Mouse (Mus musculus) urinary bladder, adult 2 months (tissue): ENCODE data around the gene Rundc1. TPM values are rescaled to one million over a fixed set of nuclear protein-coding genes. Genes with fewer than 3 reads are reported as not detected.
"Not testable (repeated sequence)": the region's sequence is repeated elsewhere in the genome, so short reads cannot be mapped to it uniquely, and the experiment has no call there.

Experiments used
- DNase-seq: peaks from one replicate; pipeline ENCODE4 v3.0.0; 2022; ENCODE audit warnings: low spot score
- polyA plus RNA-seq: library from polyadenylated mRNA; depleted of rRNA; stranded (reverse); fragments of >200 nt; gene quantifications from 2 replicates; pipeline ENCODE4 v1.2.3, GENCODE M21; 2012

The Rundc1 gene
- polyA plus RNA-seq, 1 experiment, result 22.9 TPM

GRCm38 (mm10) chr11:101442760-101443159 lies 17.9 kb downstream of the Rundc1 start:
- no peak for DNase-seq

- no peak for DNase-seq
These were observed 21.4 kb downstream of the Rundc1 start for GRCm38 (mm10) chr11:101446319-101446718.

DNA sequence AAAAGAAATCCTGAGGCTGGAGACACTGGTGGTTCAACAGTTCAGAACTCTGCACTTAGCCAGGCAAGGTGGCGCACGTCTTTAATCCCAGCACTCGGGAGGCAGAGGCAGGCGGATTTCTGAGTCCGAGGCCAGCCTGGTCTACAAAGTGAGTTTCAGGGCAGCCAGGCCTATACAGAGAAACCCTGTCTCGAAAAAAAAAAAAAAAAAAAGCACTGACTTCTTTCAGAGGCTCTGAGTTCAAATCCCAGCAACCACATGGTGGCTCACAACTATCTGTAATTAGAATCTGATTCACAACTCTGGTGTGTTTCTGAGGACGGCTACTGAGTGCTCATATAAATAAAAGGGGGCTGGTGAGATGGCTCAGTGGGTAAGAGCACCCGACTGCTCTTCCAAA lies 22.0 kb downstream of the Rundc1 start:
- DNase-seq, result not testable (repeated sequence)

DNA sequence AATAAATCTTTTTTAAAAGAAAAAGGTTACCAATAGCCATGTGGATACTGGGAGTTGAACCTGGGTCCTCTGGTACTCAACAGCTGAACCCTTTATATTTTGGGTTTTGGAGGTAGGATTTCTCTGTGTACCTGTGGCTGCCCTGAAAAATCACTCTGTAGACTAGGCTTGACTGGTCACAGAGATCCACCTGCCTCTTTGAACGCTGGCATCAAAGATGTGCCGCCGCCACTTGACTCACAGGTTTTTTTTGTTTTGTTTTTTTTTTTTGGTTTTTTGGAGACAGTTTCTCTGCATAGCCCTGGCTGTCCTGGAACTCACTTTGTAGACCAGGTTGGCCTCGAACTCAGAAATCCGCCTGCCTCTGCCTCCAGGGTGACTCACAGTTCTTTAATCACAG lies 22.9 kb downstream of the Rundc1 start:
- no peak for DNase-seq

- no peak for DNase-seq
These were observed 23.4 kb downstream of the Rundc1 start, which contains the start of gene Ifi35 for GRCm38 (mm10) chr11:101448274-101448746. TSS of gene Ifi35 (plus strand) at chr11:101448407.

DNA sequence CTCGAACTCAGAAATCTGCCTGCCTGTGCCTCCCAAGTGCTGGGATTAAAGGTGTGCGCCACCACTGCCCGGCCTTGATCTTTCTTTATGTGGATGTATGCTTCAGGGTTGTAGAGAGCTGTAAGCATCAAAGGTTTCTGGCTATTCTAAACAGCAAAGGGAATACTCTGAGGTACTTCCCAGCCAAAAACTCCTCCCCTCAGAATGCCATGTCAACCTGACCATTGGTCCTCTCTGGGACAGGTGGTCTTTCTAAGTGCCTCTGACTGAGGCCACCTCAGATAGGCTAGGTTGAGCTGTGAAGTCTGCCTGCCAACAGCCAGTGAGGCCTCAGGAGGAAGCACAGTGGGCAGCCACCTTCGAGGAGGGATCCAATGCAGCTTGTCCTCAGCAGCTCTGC lies 24.0 kb downstream of the Rundc1 start:
- DNase-seq, result no peak

GRCm38 (mm10) chr11:101449596-101449995 lies 24.7 kb downstream of the Rundc1 start:
- not testable (repeated sequence) for DNase-seq

GRCm38 (mm10) chr11:101450394-101450793 lies 25.5 kb downstream of the Rundc1 start:
- DNase-seq, result no peak

DNA sequence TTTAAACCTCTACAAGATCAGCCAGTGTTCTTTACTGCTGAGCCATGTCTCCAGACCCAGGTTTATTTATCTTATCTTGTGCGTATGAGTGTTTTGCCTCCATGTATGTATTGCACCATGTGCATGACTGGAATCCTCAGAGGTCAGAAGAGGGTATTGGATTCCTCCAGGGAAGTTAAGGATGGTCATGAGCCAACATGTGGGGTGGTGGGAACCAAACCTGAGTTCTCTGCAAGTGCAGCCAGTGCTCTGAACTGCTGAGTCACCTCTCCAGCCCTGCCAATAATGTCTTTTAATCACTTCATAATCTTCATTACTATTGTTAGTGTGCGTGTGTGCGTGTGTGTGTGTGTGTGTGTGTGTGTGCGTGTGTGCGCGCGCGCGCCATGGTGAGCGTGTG lies 26.7 kb downstream of the Rundc1 start:
- DNase-seq, result no peak

DNA sequence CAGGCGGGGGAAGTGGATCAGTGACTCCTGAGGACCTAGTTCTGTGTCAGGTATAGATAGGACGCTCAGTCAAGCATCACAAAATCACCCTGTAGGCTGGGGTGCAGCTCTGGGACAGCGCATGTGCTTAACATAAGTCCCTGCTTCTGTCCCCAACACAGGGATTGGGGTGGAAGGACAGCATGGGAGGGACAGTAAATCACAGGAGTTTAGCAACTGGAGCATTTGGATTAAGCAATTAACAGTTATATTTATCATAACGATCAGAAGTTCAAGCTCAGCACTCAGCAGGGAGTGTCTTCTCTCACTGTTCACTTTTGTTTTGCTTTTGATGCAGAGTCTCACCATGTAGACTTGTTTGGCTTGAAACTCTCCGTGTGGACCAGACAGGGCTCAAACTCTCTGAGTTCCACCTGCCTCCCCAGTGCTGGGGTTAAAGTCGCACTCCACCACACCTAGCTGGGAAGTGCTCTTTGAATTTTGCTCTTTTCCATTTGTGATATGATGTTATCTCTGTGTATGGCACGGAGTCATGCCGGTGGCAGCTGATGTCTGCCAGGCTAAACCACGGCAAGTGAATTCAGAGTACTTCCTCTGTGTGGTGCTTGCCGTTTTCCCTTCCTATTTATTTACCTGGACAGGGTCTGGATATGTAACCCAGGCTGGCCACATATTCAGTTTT lies 27.3 kb downstream of the Rundc1 start:
- DNase-seq, result no peak

DNA sequence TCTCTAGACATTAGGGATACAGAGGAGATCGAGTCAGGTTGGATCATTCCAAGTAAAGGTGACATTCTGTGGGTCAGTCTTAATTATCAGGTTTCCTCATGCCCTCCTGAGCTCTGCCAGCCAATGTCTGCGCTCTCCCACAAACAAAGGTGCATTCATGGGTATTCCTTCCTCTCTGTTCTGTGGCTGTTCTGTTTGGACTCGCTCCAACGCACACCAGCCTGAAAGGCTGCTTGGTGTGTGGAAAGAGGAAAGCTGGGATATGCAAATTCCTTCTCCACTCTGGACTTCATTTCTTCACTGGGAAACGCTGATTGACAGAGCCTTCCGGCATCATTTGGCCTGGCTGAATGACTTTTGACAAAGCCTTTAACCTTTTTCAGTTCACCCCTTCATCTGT lies 29.8 kb downstream of the Rundc1 start:
- no peak for DNase-seq

- no peak for DNase-seq
These were observed 30.7 kb downstream of the Rundc1 start for GRCm38 (mm10) chr11:101455627-101456026.

DNA sequence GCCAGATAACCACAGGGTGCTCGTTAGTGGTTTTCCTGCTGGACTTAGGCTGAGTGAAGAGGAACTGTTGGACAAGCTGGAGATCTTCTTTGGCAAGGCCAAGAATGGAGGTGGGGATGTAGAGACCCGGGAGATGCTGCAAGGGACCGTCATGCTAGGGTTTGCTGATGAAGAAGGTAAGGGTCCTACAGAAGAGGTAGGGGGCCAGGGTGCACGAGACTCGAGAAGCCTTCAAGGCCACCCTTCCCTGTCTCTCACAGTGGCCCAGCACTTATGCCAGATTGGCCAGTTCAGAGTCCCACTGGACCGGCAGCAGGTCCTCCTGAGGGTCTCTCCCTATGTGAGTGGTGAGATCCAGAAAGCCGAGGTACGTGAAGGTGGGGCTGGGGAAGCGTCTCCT lies 32.7 kb downstream of the Rundc1 start:
- no peak for DNase-seq

GRCm38 (mm10) chr11:101458217-101458616 lies 33.3 kb downstream of the Rundc1 start:
- no peak for DNase-seq

- no peak for DNase-seq
These were observed 34.8 kb downstream of the Rundc1 start for GRCm38 (mm10) chr11:101459716-101460115.

GRCm38 (mm10) chr11:101460321-101460720 lies 35.4 kb downstream of the Rundc1 start:
- DNase-seq, result no peak

DNA sequence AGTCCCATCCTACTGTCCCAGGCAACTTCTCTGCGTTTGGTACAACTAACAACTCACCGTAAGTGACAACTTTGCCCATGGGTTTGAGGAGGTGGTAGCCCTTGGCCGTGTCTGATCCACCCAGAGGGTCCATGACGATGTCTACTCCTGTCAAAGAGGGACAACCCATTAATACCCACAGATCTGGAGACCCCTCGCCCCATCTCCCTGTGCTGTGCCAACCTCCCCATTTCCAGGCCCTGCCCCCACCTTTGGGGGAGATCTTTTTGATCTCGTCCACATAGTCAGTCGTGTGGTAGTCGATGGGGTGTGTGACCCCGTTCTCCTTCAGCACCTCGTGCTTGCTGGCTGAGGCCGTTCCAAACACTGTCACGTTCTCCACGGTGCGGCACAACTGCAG lies 37.3 kb downstream of the Rundc1 start:
- DNase-seq, result no peak

DNA sequence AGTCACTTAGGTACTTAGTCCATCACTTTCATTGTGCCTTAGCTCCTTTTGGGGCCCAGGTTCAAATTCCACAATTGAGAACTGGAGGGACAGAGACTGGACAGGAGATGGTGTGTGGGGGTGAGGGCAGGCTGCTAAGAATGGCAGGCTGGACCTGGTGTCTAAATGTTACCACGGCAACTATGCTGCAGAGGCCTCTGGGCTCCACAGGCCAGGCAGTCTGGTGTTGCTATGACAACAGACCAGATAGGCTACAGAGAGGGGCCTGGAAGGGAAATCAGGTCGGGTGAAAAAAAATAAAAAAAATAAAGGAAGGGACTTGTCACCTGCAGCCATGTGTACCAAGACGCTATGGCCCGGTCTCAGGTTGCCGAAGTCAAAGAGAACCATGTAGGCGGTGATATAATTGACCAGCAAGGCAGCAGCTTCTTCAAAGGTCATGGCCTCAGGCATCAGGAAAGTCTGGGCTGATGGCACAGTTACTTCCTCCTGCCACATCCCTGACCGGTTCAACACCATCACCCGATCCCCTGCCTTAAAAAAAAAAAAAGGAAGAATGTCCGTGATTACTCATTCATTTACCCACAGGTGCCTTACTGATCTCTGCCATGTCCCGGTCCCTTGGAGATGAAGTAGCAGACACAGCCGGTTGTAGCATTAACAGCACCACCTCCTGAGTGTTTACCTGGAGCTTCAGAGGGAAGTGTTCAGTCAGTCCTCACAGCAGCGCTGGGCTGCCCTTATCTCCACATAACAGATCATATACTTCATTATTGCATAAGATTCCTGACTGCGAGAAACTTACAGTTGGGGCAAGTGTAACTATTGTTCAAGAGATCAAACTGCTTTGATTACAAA lies 37.9 kb downstream of the Rundc1 start:
- DNase-seq, result no peak

- DNase-seq, result peak; percentile 61
These were observed 39.6 kb downstream of the Rundc1 start, which contains the start of gene Rnd2 for GRCm38 (mm10) chr11:101464211-101465100. TSS of gene Rnd2 (plus strand) at chr11:101464999.

DNA sequence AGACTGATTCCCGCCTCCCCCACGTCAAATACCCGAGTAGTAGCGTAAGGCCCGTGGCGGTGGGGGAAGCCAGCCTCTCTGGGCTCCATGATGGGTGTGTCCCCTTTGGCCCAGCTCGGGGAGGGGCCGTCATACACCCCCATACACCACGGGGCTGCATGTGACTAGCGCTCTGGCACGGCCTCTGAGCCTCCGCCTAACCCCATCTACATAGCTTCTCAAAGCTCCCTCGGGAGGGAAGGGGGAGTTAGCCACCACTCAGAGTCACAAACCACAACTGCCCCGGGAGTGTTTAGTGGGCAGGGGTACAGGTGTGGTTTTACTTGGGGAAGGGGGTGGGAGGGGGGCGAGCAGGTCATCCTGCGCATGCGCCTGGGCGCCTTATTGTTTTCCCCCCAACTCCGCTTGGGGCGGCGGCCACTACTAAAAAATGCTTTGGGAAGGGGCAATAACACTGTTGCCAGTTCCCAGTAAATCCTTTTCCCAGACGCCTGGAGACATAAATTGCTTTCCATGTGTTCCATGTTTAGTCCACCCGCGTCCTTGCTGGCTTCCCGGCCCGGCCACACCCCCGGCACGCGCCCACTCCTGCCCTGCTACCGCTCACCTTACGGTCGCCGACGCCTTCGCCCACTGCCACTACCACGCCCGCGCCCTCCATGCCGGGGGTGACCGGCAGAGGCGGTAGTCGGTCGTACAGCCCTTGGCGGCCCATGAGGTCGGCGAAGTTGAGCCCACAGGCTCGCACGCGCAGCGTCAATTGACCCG lies 40.4 kb downstream of the Rundc1 start:
- DNase-seq, result peak; percentile 63
